Mouse (Mus musculus): Measurements from ENCODE around the gene Hlf. TPM values are rescaled to one million over a fixed set of nuclear protein-coding genes. Genes with fewer than 3 reads are reported as not detected.

The Hlf gene
- total RNA-seq (2021): 100 to 1,000 TPM in 1 of 2 experiments, 10 to 100 TPM in 1; 96.0 to 105 TPM
- long read RNA-seq, full-length matches to known transcripts: 27 of 70 reads
- long read RNA-seq, partial matches to known transcripts: 2 of 70 reads
- long read RNA-seq, other reads (novel, unspliced or antisense): 41 of 70 reads

GRCm38 (mm10) chr11:90390817-90391173 lies at the start of gene Hlf:
TSS of gene Hlf (minus strand) at chr11:90390895.
- DNase-seq (ENCODE audit: low spot score in 2 of 2): peak; percentile 92 to 96

- no peak for DNase-seq (ENCODE audit: low spot score in 2 of 2)
Observed at GRCm38 (mm10) chr11:90438768-90439167, 48.1 kb upstream of the Hlf start.

GRCm38 (mm10) chr11:90425207-90425525 lies 34.5 kb upstream of the Hlf start:
- no peak for DNase-seq (ENCODE audit: low spot score in 2 of 2)

GRCm38 (mm10) chr11:90424334-90425206 lies 33.9 kb upstream of the Hlf start:
- DNase-seq (ENCODE audit: low spot score in 2 of 2): no peak

GRCm38 (mm10) chr11:90423896-90424295 lies 33.2 kb upstream of the Hlf start:
- DNase-seq (ENCODE audit: low spot score in 2 of 2): no peak

- DNase-seq (ENCODE audit: low spot score in 2 of 2): no peak
Observed at GRCm38 (mm10) chr11:90419706-90420105, 29.0 kb upstream of the Hlf start.

GRCm38 (mm10) chr11:90417921-90418320 lies 27.2 kb upstream of the Hlf start:
- DNase-seq (ENCODE audit: low spot score in 2 of 2): peak; percentile 99

GRCm38 (mm10) chr11:90417011-90417410 lies 26.3 kb upstream of the Hlf start:
- DNase-seq (ENCODE audit: low spot score in 2 of 2): peak; percentile 43 to 83

- DNase-seq (ENCODE audit: low spot score in 2 of 2): no peak
Observed at GRCm38 (mm10) chr11:90398850-90399249, 8.2 kb upstream of the Hlf start.

GRCm38 (mm10) chr11:90391271-90392185 lies 833 bp upstream of the Hlf start:
- no peak for DNase-seq (ENCODE audit: low spot score in 2 of 2)

GRCm38 (mm10) chr11:90389902-90390816 lies 536 bp downstream of the Hlf start:
- no peak for DNase-seq (ENCODE audit: low spot score in 2 of 2)

GRCm38 (mm10) chr11:90389174-90389901 lies 1.4 kb downstream of the Hlf start:
- peak; percentile 28 to 53 for DNase-seq (ENCODE audit: low spot score in 2 of 2)

GRCm38 (mm10) chr11:90387501-90388440 lies 2.9 kb downstream of the Hlf start:
- no peak for DNase-seq (ENCODE audit: low spot score in 2 of 2)

GRCm38 (mm10) chr11:90382005-90382611 lies 8.6 kb downstream of the Hlf start:
- DNase-seq (ENCODE audit: low spot score in 2 of 2): peak; percentile 65 to 78

GRCm38 (mm10) chr11:90381113-90381512 lies 9.6 kb downstream of the Hlf start:
- no peak for DNase-seq (ENCODE audit: low spot score in 2 of 2)

GRCm38 (mm10) chr11:90380131-90380685 lies 10.5 kb downstream of the Hlf start:
- no peak for DNase-seq (ENCODE audit: low spot score in 2 of 2)

GRCm38 (mm10) chr11:90378008-90378407 lies 12.7 kb downstream of the Hlf start:
- DNase-seq (ENCODE audit: low spot score in 2 of 2): no peak

GRCm38 (mm10) chr11:90376436-90376835 lies 14.3 kb downstream of the Hlf start:
- no peak for DNase-seq (ENCODE audit: low spot score in 2 of 2)
